Mouse (Mus musculus): ENCODE measurements around the gene Ttbk2. TPM values are rescaled to one million over a fixed set of nuclear protein-coding genes. Genes with fewer than 3 reads are reported as not detected.

Ttbk2 gene
- total and polyA plus RNA-seq, 3 experiments: 2.0 to 13.3 (median 12.6) TPM

DNA sequence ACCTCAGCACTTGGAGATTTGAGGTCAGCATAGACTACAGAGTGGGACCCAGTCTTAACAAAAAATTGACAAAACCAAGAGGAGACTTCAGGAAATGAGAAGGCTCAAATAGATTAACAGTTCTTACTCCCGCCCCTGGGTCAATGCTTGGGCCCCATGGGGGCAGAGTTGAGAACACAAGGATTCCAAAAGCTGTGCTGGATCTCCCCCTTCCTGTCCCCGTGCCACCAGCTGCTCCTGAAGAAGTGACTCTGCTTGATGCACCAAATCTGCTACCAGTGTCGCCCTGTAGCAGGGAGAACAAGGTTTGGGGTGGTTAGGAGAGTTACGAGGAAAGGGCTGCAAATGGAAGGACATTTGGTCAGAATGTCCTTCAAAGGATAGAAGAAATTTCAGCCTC is 126.8 kb downstream of the Ttbk2 start:
- TF ChIP-seq CTCF (IDR thresholded peaks at IDR 0.05): no peak
- no peak for TF ChIP-seq EP300 (IDR thresholded peaks at IDR 0.05; ENCODE audit: insufficient read depth, low read depth, low read length)
- no peak for TF ChIP-seq POLR2A (IDR thresholded peaks at IDR 0.05; ENCODE audit: insufficient read depth, low read depth, low read length)
- H3K36me3 ChIP-seq (ENCODE audit: control insufficient read depth, insufficient read depth, low read length): peaks cover 10% of the 10 kb centered on the region
- H3K4me1 ChIP-seq (ENCODE audit: control insufficient read depth, insufficient read depth, low read length): peaks cover 9% of the 10 kb centered on the region
- H3K79me2 ChIP-seq (replicated peaks; ENCODE audit: control insufficient read depth, insufficient read depth, low read length): no peaks in the 10 kb centered on the region
- intact Hi-C loops (cut with DNase I): no loop called here
- 49% methylated on average over 4 of the region's 4 CpGs for WGBS
- H3K9ac ChIP-seq (ENCODE audit: low read depth, low read length): no peak overlapping the region
- H3K27me3 ChIP-seq (ENCODE audit: control insufficient read depth, insufficient read depth, low read length): no peaks in the 10 kb centered on the region
- no peak for DNase-seq
- peak overlapping the region; percentile 26 for H3K27ac ChIP-seq
- H3K4me3 ChIP-seq: no peak overlapping the region

DNA sequence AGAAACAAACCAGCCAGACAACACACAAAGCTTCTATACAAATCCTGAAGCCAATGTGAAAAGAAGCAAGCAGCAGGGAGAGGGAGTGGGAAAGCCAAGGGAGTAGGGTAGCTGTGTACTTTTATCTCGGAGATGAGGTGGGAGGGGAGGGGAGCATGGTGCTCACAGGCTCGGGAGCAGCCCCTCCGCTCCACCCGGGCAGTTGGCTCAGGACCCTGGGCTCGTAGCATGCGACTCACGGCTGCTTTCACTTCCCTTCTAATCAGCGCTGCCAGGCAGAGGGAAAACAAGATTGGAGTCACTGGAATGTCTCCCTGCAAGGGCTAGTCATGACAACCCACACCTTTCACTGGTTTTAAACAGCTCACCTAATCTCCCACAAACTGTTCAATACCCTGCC is 127.9 kb downstream of the Ttbk2 start:
- intact Hi-C loops (cut with DNase I): no loop called here
- Histone ChIP-seq H3K79me2 (replicated peaks; ENCODE audit: control insufficient read depth, insufficient read depth, low read length) (no peaks in the 10 kb centered on the region), H3K4me1 (ENCODE audit: control insufficient read depth, insufficient read depth, low read length) (peaks cover 9% of the 10 kb centered on the region), H3K27ac (no peak overlapping the region; the same call in 1 of the 2 replicates), H3K9ac (ENCODE audit: low read depth, low read length) (no peak overlapping the region), H3K4me3 (no peak overlapping the region), H3K36me3 (ENCODE audit: control insufficient read depth, insufficient read depth, low read length) (peaks cover 10% of the 10 kb centered on the region), H3K27me3 (ENCODE audit: control insufficient read depth, insufficient read depth, low read length) (no peaks in the 10 kb centered on the region)
- DNase-seq: no peak
- WGBS: 26% methylated on average over 8 of the region's 8 CpGs
- no peak for TF ChIP-seq POLR2A (IDR thresholded peaks at IDR 0.05; ENCODE audit: insufficient read depth, low read depth, low read length)
- TF ChIP-seq CTCF (IDR thresholded peaks at IDR 0.05): no peak
- TF ChIP-seq EP300 (IDR thresholded peaks at IDR 0.05; ENCODE audit: insufficient read depth, low read depth, low read length): no peak

DNA sequence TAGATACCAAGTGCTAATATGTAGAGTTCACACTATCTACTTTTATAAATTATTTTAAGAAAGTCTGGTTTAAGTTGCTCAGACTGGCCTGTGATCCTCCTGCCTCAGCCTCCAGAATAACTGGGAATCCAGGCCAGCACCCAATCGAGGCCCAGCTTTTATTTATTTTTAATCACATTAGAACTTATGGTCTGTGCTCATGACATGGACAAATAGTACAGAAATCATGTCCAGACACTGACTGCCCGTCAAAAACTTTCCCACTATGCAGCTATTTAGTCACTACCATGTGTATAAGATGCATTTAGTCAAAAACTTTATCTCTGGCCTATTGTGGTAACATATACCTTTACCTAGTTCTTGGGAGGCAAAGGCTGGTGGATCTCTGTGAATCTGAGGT is 128.5 kb downstream of the Ttbk2 start:
- Histone ChIP-seq H3K79me2 (replicated peaks; ENCODE audit: control insufficient read depth, insufficient read depth, low read length) (no peaks in the 10 kb centered on the region), H3K4me3 (no peak overlapping the region), H3K36me3 (ENCODE audit: control insufficient read depth, insufficient read depth, low read length) (peaks cover 10% of the 10 kb centered on the region), H3K27ac (no peak overlapping the region), H3K9ac (ENCODE audit: low read depth, low read length) (no peak overlapping the region), H3K4me1 (ENCODE audit: control insufficient read depth, insufficient read depth, low read length) (peaks cover 9% of the 10 kb centered on the region), H3K27me3 (ENCODE audit: control insufficient read depth, insufficient read depth, low read length) (no peaks in the 10 kb centered on the region)
- intact Hi-C loops (cut with DNase I): no loop called here
- 89% methylated on average over 2 of the region's 2 CpGs for WGBS
- DNase-seq: no peak
- TF ChIP-seq EP300 (IDR thresholded peaks at IDR 0.05; ENCODE audit: insufficient read depth, low read depth, low read length): no peak
- no peak for TF ChIP-seq CTCF (IDR thresholded peaks at IDR 0.05)
- TF ChIP-seq POLR2A (IDR thresholded peaks at IDR 0.05; ENCODE audit: insufficient read depth, low read depth, low read length): no peak

DNA sequence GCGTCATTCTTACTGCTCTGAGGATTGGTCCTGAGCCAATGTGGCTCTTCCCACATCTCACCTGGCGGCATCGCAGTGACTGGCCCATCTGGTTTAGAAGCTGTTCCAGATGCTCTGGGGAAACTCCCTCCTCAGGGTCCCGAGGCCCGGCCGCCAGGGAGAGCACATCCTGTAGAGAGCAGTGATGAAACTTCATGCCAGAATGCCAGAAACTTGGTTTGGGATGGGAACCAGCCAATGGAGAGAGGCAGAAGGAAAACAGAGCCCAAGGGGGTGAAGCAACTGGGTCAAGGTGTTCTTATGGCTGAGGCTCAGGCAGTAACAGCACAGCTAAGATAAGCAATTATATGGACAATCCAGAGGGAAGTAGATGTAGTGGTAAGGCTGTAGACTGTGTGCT is 129.6 kb downstream of the Ttbk2 start:
- no peak overlapping the region for H3K9ac ChIP-seq (ENCODE audit: low read depth, low read length)
- TF ChIP-seq EP300 (IDR thresholded peaks at IDR 0.05; ENCODE audit: insufficient read depth, low read depth, low read length) (no peak), CTCF (IDR thresholded peaks at IDR 0.05) (no peak), POLR2A (IDR thresholded peaks at IDR 0.05; ENCODE audit: insufficient read depth, low read depth, low read length) (no peak)
- H3K79me2 ChIP-seq (replicated peaks; ENCODE audit: control insufficient read depth, insufficient read depth, low read length): no peaks in the 10 kb centered on the region
- H3K4me1 ChIP-seq (ENCODE audit: control insufficient read depth, insufficient read depth, low read length): peaks cover 9% of the 10 kb centered on the region
- no peak overlapping the region for H3K4me3 ChIP-seq
- no peak overlapping the region for H3K27ac ChIP-seq
- WGBS: 71% methylated on average over 6 of the region's 6 CpGs
- H3K27me3 ChIP-seq (ENCODE audit: control insufficient read depth, insufficient read depth, low read length): no peaks in the 10 kb centered on the region
- intact Hi-C loops (cut with DNase I): no loop called here
- H3K36me3 ChIP-seq (ENCODE audit: control insufficient read depth, insufficient read depth, low read length): peaks cover 10% of the 10 kb centered on the region
- DNase-seq: no peak

DNA sequence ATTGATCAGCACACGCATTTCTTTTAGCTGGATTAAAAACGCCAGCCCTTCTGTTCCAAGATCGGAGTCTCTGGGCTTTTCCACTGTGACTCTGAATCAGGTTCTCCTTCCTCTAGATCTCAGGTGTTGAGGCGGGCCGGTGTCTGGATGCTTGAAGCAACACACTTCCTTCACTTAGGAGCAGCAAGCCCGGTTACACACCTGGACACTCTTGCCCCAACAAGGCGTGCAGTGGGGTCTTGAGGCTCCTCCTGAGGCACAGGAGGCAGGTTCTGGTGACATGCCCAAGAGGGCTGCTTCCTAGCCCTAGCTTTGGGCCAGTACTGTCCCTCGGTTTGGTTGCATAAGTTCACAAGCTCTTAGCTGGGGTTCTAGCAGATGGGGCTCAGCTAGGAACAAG is 131.9 kb downstream of the Ttbk2 start:
- DNase-seq: no peak
- WGBS: 92% methylated on average over 8 of the region's 8 CpGs
- H3K9ac ChIP-seq (ENCODE audit: low read depth, low read length): no peak overlapping the region
- H3K27me3 ChIP-seq (ENCODE audit: control insufficient read depth, insufficient read depth, low read length): no peaks in the 10 kb centered on the region
- H3K27ac ChIP-seq: no peak overlapping the region
- peaks cover 2% of the 10 kb centered on the region; the same call in 1 of the 2 replicates for H3K4me1 ChIP-seq (ENCODE audit: control insufficient read depth, insufficient read depth, low read length)
- peaks cover 4% of the 10 kb centered on the region for H3K36me3 ChIP-seq (ENCODE audit: control insufficient read depth, insufficient read depth, low read length)
- H3K79me2 ChIP-seq (replicated peaks; ENCODE audit: control insufficient read depth, insufficient read depth, low read length): no peaks in the 10 kb centered on the region
- H3K4me3 ChIP-seq: no peak overlapping the region
- no peak for TF ChIP-seq EP300 (IDR thresholded peaks at IDR 0.05; ENCODE audit: insufficient read depth, low read depth, low read length)
- TF ChIP-seq CTCF (IDR thresholded peaks at IDR 0.05): no peak
- TF ChIP-seq POLR2A (IDR thresholded peaks at IDR 0.05; ENCODE audit: insufficient read depth, low read depth, low read length): no peak
- intact Hi-C loops (cut with DNase I): no loop called here

DNA sequence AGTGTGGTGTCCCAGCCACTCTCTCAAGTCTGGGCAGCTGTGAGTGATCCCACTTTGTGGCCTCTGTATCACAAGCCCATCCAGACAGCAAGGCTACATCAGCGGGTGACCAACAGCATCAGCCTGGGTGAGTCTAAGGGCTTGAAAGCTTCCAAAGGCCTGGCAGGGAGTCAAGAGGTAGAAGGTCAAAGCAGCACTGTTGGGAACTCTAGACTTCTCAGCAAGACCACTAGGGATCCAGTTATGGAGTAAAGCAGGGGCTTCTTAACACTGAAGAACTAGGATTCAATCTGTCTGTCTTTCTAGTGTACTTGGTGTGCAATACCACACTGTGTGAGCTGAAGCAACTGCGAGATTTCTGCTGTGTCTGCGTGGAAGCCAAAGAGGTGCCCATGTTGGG is 137.0 kb downstream of the Ttbk2 start:
- H3K27me3 ChIP-seq (ENCODE audit: control insufficient read depth, insufficient read depth, low read length): no peaks in the 10 kb centered on the region
- WGBS: 91% methylated on average over 3 of the region's 3 CpGs
- H3K4me1 ChIP-seq (ENCODE audit: control insufficient read depth, insufficient read depth, low read length): no peaks in the 10 kb centered on the region
- no peaks in the 10 kb centered on the region; the same call in 1 of the 2 replicates for H3K36me3 ChIP-seq (ENCODE audit: control insufficient read depth, insufficient read depth, low read length)
- TF ChIP-seq CTCF (IDR thresholded peaks at IDR 0.05): no peak
- no peak for TF ChIP-seq POLR2A (IDR thresholded peaks at IDR 0.05; ENCODE audit: insufficient read depth, low read depth, low read length)
- TF ChIP-seq EP300 (IDR thresholded peaks at IDR 0.05; ENCODE audit: insufficient read depth, low read depth, low read length): no peak
- no peak overlapping the region for H3K9ac ChIP-seq (ENCODE audit: low read depth, low read length)
- intact Hi-C loops (cut with DNase I): no loop called here
- no peak overlapping the region for H3K27ac ChIP-seq
- no peak for DNase-seq
- H3K79me2 ChIP-seq (replicated peaks; ENCODE audit: control insufficient read depth, insufficient read depth, low read length): no peaks in the 10 kb centered on the region
- no peak overlapping the region for H3K4me3 ChIP-seq
